Mouse (Mus musculus): Measurements from ENCODE around the gene Polr2i. TPM values are rescaled to one million over a fixed set of nuclear protein-coding genes. Genes with fewer than 3 reads are reported as not detected.

The Polr2i gene
- total RNA-seq, 1 experiment: 209 TPM

- peaks cover 23% of the 10 kb centered on the region for H3K36me3 ChIP-seq (ENCODE audit: control insufficient read depth, insufficient read depth, low read length, poor library complexity, severe bottlenecking)
- DNase-seq (ENCODE audit: low read depth, low spot score): peak; percentile 88
- peak overlapping the region; percentile 78 for H3K9ac ChIP-seq (ENCODE audit: insufficient read depth, low read depth, low read length, poor library complexity, severe bottlenecking)
- H3K9me3 ChIP-seq (ENCODE audit: control insufficient read depth, insufficient read depth, low read depth, low read length): no peaks in the 10 kb centered on the region
- no peak for TF ChIP-seq ZNF384 (IDR thresholded peaks at IDR 0.05; ENCODE audit: low read depth, low read length)
- TF ChIP-seq ZC3H11A (IDR thresholded peaks at IDR 0.05; ENCODE audit: borderline replicate concordance, low read depth, low read length): no peak
- TF ChIP-seq HCFC1 (IDR thresholded peaks at IDR 0.05; ENCODE audit: borderline replicate concordance, insufficient read depth, low read length): no peak
- TF ChIP-seq MAFK (IDR thresholded peaks at IDR 0.05; ENCODE audit: insufficient read depth, low read depth, low read length): no peak
- TF ChIP-seq CHD2 (IDR thresholded peaks at IDR 0.05; ENCODE audit: low read depth, low read length): no peak
- peaks cover 5 to 16% of the 10 kb centered on the region in 2 experiments; a peak in 3 of 4 replicates for H3K4me1 ChIP-seq (ENCODE audit: control insufficient read depth in 2 of 2, insufficient read depth in 2 of 2, low read length in 2 of 2, poor library complexity in 1 of 2)
- in situ Hi-C loops (cut with MboI; ENCODE audit: low sequenced_read_pairs in 2 of 2, unreplicated experiment in 2 of 2): no loop called here
- H3K27ac ChIP-seq (ENCODE audit: insufficient read depth, low read depth, low read length, poor library complexity, severe bottlenecking): peak overlapping the region; percentile 89
- peak overlapping the region; percentile 80 to 86 for H3K4me3 ChIP-seq (ENCODE audit: insufficient read depth in 1 of 2, low read depth in 1 of 2, low read length in 2 of 2, poor library complexity in 1 of 2, severe bottlenecking in 1 of 2)
These were observed 38.1 kb upstream of the Polr2i start for GRCm38 (mm10) chr7:30193581-30194100.

GRCm38 (mm10) chr7:30194101-30194831 lies 37.5 kb upstream of the Polr2i start:
- no peak for DNase-seq (ENCODE audit: low read depth, low spot score)
- in situ Hi-C loops (cut with MboI; ENCODE audit: low sequenced_read_pairs in 2 of 2, unreplicated experiment in 2 of 2): no loop called here
- Histone ChIP-seq H3K4me3 (ENCODE audit: insufficient read depth in 1 of 2, low read depth in 1 of 2, low read length in 2 of 2, poor library complexity in 1 of 2, severe bottlenecking in 1 of 2) (peak overlapping the region; percentile 80 to 86), H3K9me3 (ENCODE audit: control insufficient read depth, insufficient read depth, low read depth, low read length) (no peaks in the 10 kb centered on the region), H3K36me3 (ENCODE audit: control insufficient read depth, insufficient read depth, low read length, poor library complexity, severe bottlenecking) (peaks cover 17% of the 10 kb centered on the region), H3K4me1 (ENCODE audit: control insufficient read depth in 2 of 2, insufficient read depth in 2 of 2, low read length in 2 of 2, poor library complexity in 1 of 2) (peaks cover 7 to 12% of the 10 kb centered on the region in 2 experiments; a peak in 3 of 4 replicates), H3K9ac (ENCODE audit: insufficient read depth, low read depth, low read length, poor library complexity, severe bottlenecking) (peak overlapping the region; percentile 78), H3K27ac (ENCODE audit: insufficient read depth, low read depth, low read length, poor library complexity, severe bottlenecking) (peak overlapping the region; percentile 89)
- TF ChIP-seq ZNF384 (IDR thresholded peaks at IDR 0.05; ENCODE audit: low read depth, low read length) (peak; percentile 98), HCFC1 (IDR thresholded peaks at IDR 0.05; ENCODE audit: borderline replicate concordance, insufficient read depth, low read length) (no peak)

- in situ Hi-C loops (cut with MboI; ENCODE audit: low sequenced_read_pairs in 2 of 2, unreplicated experiment in 2 of 2): no loop called here
- peak overlapping the region; percentile 78 for H3K9ac ChIP-seq (ENCODE audit: insufficient read depth, low read depth, low read length, poor library complexity, severe bottlenecking)
- H3K4me1 ChIP-seq (ENCODE audit: control insufficient read depth in 2 of 2, insufficient read depth in 2 of 2, low read length in 2 of 2, poor library complexity in 1 of 2): peaks cover 7 to 12% of the 10 kb centered on the region in 2 experiments; a peak in 3 of 4 replicates
- H3K4me3 ChIP-seq (ENCODE audit: insufficient read depth in 1 of 2, low read depth in 1 of 2, low read length in 2 of 2, poor library complexity in 1 of 2, severe bottlenecking in 1 of 2): peak overlapping the region; percentile 80 to 86
- H3K9me3 ChIP-seq (ENCODE audit: control insufficient read depth, insufficient read depth, low read depth, low read length): no peaks in the 10 kb centered on the region
- DNase-seq (ENCODE audit: low read depth, low spot score): peak; percentile 92
- TF ChIP-seq ZNF384 (IDR thresholded peaks at IDR 0.05; ENCODE audit: low read depth, low read length) (peak; percentile 69), HCFC1 (IDR thresholded peaks at IDR 0.05; ENCODE audit: borderline replicate concordance, insufficient read depth, low read length) (0 out of 2 replicates have a peak, but pooled peaks have one; percentile 54), MAFK (IDR thresholded peaks at IDR 0.05; ENCODE audit: insufficient read depth, low read depth, low read length) (0 out of 2 replicates have a peak, but pooled peaks have one; percentile 32), ZC3H11A (IDR thresholded peaks at IDR 0.05; ENCODE audit: borderline replicate concordance, low read depth, low read length) (no peak)
- H3K36me3 ChIP-seq (ENCODE audit: control insufficient read depth, insufficient read depth, low read length, poor library complexity, severe bottlenecking): peaks cover 15% of the 10 kb centered on the region
- peak overlapping the region; percentile 89 for H3K27ac ChIP-seq (ENCODE audit: insufficient read depth, low read depth, low read length, poor library complexity, severe bottlenecking)
These were observed 36.9 kb upstream of the Polr2i start for GRCm38 (mm10) chr7:30194884-30195283.

- Histone ChIP-seq H3K4me1 (ENCODE audit: control insufficient read depth in 2 of 2, insufficient read depth in 2 of 2, low read length in 2 of 2, poor library complexity in 1 of 2) (peaks cover 7 to 16% of the 10 kb centered on the region in 2 experiments; a peak in 3 of 4 replicates), H3K36me3 (ENCODE audit: control insufficient read depth, insufficient read depth, low read length, poor library complexity, severe bottlenecking) (peaks cover 10% of the 10 kb centered on the region), H3K27ac (ENCODE audit: insufficient read depth, low read depth, low read length, poor library complexity, severe bottlenecking) (peak overlapping the region; percentile 48; the same call in 1 of the 2 replicates), H3K9ac (ENCODE audit: insufficient read depth, low read depth, low read length, poor library complexity, severe bottlenecking) (peak overlapping the region; percentile 50; the same call in 1 of the 2 replicates), H3K9me3 (ENCODE audit: control insufficient read depth, insufficient read depth, low read depth, low read length) (no peaks in the 10 kb centered on the region), H3K4me3 (ENCODE audit: insufficient read depth in 1 of 2, low read depth in 1 of 2, low read length in 2 of 2, poor library complexity in 1 of 2, severe bottlenecking in 1 of 2) (peak overlapping the region; percentile 80 to 86)
- no peak for DNase-seq (ENCODE audit: low read depth, low spot score)
- in situ Hi-C loops (cut with MboI; ENCODE audit: low sequenced_read_pairs in 2 of 2, unreplicated experiment in 2 of 2): no loop called here
- TF ChIP-seq MAFK (IDR thresholded peaks at IDR 0.05; ENCODE audit: insufficient read depth, low read depth, low read length): no peak
- TF ChIP-seq ZNF384 (IDR thresholded peaks at IDR 0.05; ENCODE audit: low read depth, low read length): no peak
- no peak for TF ChIP-seq ZC3H11A (IDR thresholded peaks at IDR 0.05; ENCODE audit: borderline replicate concordance, low read depth, low read length)
- TF ChIP-seq HCFC1 (IDR thresholded peaks at IDR 0.05; ENCODE audit: borderline replicate concordance, insufficient read depth, low read length): no peak
- no peak for TF ChIP-seq CHD2 (IDR thresholded peaks at IDR 0.05; ENCODE audit: low read depth, low read length)
These were observed 36.3 kb upstream of the Polr2i start for GRCm38 (mm10) chr7:30195461-30195860.

Measured in ES-E14 (cell line).